Mouse (Mus musculus): ENCODE results near the gene Clasp1. TPM values are rescaled to one million over a fixed set of nuclear protein-coding genes. Genes with fewer than 3 reads are reported as not detected.
A peak's percentile ranks its signal among the peaks of the same experiment; 100 is the strongest.

The Clasp1 gene
- total RNA-seq, 2 experiments from 2014 or later = 45.4 to 55.8 TPM

DNA sequence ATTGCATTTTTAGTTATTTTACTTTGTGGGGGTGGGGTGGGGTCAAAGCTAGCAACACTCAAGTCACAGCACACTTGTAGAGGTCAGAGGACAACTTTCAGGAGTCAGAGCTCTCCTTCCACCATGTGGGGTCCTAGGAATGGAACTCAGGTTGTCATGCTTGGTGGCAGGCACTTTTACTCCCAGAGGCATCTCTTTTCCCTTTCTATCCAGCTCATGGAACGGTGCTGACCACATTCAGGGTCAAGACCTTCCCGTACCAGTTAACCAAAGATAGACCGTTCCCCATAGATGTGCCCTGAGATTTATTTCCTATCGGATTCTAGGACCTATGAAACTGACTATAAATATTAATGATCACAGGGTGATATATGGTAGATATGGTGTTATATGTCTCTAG lies 13.1 kb downstream of the Clasp1 start:
- ATAC-seq (replicated peaks; ENCODE audit: low FRiP score, poor library complexity, severe bottlenecking) = no peak

DNA sequence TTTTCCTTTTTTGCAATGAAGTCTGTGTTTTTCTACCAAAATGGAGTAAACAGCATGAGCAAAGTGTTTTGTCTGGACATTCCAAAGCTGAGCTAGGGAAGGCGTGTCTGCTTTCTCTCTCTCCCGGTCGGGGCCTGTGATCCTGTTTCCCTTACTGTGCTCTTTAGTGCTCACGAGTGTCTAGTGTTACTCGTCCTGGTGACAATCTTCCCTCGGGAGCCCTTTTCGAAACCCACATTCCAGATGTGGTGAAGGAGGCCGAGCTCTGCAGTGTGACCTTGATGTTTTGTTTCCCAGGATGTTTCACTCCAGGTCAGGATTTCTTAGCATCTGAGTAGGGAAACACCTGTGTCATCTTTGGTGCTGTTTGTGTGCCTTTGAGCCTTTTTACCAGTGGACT lies 13.7 kb downstream of the Clasp1 start:
- no peak for ATAC-seq (replicated peaks; ENCODE audit: low FRiP score, poor library complexity, severe bottlenecking)

DNA sequence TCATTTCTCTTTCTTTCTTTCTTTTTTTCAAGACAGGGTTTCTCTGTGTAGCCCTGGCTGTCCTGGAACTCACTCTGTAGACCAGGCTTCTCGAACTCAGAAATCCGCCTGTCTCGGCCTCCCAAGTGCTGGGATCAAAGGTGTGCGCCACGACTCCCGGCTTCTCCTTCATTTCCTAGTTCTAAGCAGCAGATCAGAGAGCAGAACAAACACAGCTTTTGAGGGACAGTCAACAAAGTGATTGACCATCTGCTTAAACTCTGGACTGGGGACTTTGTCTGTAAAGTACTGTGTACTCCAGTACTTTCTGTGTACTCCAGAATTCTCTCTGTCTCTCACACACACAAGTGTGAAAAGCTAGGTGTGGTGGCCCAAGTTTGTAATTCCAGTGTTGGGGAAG lies 14.1 kb downstream of the Clasp1 start:
- no peak for ATAC-seq (replicated peaks; ENCODE audit: low FRiP score, poor library complexity, severe bottlenecking)

DNA sequence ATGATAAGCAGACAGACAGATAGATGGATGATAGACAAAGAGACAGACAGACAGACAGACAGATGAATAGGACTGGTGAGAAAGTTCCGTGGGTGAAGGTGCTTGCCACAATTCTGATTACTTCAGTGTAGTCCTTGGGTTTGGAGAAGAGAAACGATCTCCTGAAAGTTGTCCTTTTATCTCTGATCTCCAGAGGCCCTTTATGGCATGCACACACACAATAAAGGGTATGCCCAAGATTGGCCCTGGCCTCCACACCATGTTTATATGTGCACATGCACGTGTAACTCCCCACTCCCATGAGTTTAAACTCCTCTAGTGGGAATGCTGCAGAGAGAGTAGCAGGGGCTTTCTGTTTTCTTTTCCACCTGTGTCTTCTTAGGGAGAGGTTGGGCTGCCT lies 14.6 kb downstream of the Clasp1 start:
- ATAC-seq (replicated peaks; ENCODE audit: low FRiP score, poor library complexity, severe bottlenecking) = no peak

DNA sequence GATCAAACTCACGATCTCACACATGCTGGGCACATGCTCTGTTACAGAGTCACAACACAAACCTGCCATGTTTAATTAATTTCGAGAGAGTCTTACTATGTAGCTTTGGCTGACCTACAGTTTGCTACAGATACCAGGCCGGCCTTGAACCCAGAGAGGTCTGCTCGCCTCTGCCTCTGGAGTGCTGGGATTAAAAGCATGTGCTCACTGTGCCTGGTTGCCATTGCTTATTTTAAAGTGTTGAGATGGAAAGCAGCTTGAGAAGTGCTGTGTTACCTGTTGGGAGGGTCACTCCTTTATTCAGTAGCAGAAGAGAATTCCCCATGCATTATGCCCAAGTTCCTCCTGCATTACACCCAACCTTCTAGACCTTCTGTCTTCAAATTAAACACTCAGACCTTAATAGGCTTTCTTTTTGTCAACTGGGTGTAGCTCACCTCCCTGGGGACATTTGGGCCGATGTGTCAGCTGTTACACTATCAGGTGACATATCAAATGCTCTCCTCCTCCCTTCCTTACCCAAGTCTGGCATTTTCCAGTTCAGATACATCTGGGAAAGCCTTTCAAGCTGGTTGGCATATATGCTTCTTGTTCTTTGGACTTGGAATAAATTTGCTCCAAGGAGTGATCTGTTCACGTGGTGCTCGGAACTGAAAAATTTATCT lies 18.9 kb downstream of the Clasp1 start:
- ATAC-seq (replicated peaks; ENCODE audit: low FRiP score, poor library complexity, severe bottlenecking) = no peak

DNA sequence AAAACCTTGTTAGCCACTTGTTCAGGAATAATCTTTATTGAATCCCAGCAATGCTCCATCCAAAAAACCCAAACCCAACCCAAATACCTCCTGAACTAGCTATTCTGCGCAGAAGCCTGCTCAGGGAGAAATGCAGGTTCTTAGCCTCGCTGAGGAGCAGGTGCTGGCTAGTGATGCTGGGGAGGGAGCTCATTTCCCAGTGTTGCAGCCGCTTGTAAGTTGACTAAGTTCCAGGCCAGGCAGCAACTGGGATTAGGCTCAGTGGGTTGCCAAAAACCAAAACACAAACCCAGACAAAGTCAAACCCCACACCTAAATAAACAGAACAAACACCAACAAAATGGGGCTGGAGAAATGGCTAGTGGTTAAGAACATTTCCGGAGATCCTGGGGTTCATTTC lies 20.4 kb downstream of the Clasp1 start:
- no peak for ATAC-seq (replicated peaks; ENCODE audit: low FRiP score, poor library complexity, severe bottlenecking)

DNA sequence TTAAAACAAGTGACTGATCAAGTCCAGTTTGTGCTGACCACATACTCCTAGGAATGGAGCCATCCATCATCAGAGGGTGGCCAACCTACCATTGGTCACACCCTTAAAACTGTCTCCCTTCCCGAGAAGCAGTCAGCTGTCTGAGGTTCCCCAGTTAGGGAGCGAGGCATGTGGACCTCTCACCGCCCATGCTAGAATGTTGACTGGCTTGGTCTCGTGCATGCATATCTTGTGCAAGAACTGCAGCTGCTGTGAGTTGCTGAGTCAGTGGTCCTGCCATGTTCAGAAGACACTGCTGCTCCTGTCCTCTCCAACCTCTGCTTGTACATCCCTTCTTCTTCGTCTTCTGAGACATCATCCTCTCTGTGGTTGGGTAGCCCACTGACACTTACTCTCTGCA lies 22.0 kb downstream of the Clasp1 start:
- ATAC-seq (replicated peaks; ENCODE audit: low FRiP score, poor library complexity, severe bottlenecking) = no peak

DNA sequence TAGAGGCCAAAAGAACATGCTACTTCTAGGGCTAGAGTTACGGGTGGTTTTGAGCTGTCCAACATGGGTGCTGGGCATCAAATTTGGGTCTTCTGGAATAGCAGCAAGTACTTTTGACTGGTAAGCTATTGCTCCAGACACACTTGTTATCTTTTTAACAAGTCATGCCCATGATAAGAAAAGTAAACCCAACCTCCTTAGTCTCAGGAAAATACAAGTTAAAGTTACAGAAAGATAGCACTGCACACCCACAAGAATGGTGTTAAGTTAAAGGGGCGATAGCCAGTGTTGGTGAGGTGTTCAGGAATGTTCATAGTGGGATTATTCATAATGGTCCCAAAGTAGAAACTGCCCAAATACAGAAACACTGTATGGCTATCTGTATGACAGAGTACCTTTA lies 24.3 kb downstream of the Clasp1 start:
- ATAC-seq (replicated peaks; ENCODE audit: low FRiP score, poor library complexity, severe bottlenecking) = peak; percentile 16; the same call in 1 of the 2 replicates

DNA sequence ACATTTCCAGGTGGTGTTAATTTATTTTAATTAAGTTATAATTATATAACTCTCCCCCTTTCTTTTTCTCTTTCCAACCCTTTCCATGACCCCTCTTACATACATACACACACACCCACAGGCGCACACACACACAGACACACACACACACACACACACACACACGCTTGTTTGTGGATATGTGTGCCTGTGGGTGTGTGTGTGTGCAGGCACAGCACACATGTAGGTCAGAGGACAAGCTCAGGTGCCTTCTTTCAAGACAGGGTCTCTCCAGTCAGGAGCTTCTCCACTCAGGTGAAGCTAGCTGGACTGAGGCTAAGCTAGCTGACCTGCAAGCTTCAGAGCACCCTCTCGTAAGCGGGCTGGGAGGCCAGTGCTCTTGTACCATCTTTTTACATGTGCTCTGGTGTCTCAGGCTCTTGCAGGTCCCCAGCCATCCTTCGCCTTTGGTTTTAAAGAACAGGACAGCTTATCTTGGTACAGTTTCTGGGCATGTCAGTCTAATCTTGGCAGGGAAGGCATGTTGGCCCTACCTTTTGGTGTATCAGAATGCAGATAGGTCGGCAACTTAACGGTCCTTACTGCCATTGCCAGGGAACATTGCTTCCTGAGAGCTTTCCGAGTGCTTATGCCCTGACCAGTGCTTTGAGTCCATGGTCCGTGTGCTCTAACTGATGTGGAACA lies 28.3 kb downstream of the Clasp1 start:
- ATAC-seq (replicated peaks; ENCODE audit: low FRiP score, poor library complexity, severe bottlenecking) = peak; percentile 74

DNA sequence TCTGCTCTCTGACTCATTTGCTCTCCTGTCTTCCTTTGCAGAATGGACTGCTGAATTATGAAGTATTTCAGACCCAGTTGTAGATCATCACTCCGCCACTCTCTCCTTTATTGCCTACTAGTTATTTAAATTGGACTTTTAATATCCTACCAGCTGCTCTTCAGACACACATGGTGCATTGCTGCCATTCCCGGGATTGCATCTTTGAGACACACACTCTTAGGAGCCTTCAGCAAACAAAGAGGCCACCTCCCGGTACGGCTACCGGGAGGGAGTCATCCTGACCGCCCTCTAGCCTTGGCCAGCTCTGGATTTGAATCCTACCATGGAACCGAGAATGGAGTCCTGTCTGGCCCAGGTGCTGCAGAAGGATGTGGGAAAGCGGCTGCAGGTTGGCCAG lies 30.5 kb downstream of the Clasp1 start:
- ATAC-seq (replicated peaks; ENCODE audit: low FRiP score, poor library complexity, severe bottlenecking) = no peak

DNA sequence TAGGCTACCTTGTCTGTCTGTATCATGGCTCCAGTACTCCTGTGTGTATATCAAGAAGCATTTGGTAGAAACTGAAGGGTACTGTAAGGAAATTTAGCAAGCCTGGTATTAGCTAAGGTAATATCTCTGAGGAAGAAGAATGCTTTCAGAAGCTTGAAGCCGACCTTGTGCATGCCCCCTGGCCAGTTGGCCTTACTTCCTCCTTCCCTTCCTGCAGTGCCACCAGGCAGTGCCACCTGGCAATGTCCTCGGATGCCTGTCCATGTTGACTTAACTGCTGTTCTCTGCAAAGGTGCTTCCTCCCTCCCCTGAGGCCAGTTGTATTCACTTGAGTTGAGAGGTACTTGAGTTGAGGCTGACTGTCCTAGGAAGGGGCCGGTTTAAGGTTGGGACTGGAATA lies 32.3 kb downstream of the Clasp1 start:
- ATAC-seq (replicated peaks; ENCODE audit: low FRiP score, poor library complexity, severe bottlenecking) = no peak

DNA sequence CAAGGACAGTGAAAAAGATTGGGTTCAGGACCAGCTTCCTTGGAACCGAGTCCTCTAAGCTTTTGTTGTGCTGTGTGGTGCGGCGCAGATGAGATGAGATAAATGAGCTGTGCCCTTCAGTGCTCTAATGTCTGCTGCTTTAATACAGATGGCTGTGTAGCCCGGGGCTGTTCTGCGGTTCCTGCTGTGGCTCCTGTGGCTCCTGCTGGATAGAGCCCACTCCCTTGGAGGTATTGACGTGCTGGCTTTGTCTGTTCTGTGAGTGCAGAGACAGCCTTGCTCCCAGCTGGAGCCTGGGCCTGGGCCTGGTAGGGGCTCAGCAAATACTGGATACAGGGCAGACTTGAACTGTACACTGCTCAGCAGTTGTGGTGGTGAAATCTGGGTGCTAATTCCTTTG lies 34.0 kb downstream of the Clasp1 start:
- ATAC-seq (replicated peaks; ENCODE audit: low FRiP score, poor library complexity, severe bottlenecking) = no peak

DNA sequence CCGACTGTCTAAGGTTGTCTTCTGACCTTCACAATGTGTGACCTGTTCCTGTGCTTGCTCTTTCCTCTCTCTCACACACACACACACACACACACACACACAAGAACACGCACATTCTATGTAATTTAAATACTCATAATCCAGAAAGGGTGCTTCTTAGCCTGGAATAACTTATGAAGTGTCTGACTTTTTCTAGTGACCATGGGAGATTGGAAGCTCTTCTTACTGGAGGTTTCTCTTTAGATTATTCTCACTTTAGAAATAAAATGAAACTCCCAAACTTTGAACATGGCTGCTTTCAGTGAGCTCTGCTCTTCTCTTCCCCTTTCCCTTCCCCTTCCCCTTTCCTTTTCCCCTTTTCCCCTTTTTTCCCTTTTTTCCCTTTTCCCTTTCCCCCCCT lies 37.1 kb downstream of the Clasp1 start:
- no peak for ATAC-seq (replicated peaks; ENCODE audit: low FRiP score, poor library complexity, severe bottlenecking)

DNA sequence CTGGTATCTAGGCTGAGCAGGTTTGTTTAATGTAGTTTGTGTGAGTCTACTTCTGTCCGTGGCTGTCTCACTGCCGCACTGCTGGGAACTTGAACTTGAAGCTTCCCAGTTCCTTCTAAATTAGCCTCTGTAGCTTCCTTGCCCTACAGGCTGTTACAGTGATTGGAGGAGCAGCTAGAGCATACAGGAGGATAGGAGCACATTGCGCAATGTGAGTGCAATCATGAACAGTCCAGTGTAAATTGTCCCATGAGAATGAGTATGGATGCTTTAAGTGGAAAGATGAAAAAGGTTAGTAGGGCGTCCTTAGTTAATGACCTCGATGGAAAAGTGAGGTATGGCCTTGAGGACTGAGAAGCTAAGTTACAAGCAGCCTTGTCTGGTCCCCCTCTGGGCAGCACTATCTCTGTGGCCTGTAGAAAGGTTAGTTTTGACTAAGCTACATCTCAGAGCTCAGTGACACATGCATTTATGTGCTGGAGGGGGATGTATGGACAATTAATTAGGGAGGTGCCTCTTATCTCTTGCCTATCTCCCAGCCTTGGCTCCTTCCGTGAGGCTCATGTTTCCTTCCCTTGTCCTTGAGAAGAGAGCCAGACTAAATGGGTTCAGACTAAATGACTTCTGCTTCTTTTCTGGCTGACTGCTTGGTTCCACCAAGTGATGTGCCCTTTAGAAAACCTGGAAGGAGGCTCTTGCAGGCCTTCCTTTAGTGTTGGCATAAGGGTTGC lies 39.7 kb downstream of the Clasp1 start:
- ATAC-seq (replicated peaks; ENCODE audit: low FRiP score, poor library complexity, severe bottlenecking) = no peak

DNA sequence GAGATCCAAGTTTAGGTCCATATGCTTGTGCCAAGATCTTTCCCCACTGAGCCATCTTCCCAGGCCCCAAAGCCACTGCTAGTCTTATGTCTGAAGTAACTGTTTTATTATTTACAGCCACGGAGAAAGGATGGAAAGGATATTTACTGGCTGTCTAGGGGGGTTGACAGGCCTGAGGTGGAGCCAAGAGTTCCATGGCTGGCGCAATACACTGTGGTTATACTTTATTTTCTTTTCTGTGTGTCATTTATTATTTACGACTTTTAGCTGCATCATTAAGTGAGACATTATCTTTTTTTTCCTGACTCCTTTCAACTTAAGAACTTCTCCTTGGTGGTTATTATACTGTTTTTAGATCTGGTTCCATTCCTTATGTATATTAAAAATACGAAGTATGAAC lies 42.7 kb downstream of the Clasp1 start:
- ATAC-seq (replicated peaks; ENCODE audit: low FRiP score, poor library complexity, severe bottlenecking) = no peak

DNA sequence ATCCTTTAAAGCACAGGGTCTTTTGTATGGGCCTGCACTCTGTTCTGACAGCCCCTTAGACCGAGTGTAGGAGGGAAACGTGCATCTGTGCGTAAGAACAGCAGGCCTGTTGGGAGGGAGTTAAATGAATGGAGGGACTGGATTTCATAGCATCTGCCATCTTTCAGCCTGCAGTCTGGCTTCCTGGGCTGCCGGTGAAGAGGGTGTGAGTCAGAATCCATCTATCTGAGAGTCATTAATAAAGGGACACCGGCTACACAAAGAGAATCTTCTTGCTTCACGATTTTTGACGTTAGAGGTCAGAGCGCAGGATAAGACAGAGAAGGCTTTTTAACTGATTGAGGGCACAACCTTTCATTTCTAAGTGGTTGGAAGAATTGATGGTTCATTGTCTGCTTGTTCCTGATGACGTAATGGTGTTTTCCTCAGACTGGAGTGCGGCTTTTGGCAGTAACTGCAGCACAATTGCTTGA lies 46.2 kb downstream of the Clasp1 start:
- no peak for ATAC-seq (replicated peaks; ENCODE audit: low FRiP score, poor library complexity, severe bottlenecking)

DNA sequence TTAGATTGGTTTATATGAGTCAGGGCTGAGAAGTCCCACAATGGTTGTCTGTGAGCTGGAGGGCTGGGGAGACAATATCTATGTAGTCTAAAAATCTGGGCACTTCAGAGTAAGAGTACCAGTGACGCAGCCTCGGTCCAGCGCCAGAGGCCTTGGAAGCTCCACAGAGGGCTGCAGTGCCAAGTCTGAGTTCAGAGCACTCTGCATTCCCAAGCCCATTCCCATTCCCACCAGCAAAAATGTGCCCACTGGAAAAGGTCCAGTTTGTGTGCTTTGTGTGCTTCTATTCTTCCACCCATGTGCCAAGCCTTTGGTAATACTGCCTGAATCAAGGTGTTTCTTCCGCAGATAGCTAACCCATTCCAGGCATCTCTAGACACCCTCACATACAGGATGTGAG lies 49.0 kb downstream of the Clasp1 start:
- no peak for ATAC-seq (replicated peaks; ENCODE audit: low FRiP score, poor library complexity, severe bottlenecking)

DNA sequence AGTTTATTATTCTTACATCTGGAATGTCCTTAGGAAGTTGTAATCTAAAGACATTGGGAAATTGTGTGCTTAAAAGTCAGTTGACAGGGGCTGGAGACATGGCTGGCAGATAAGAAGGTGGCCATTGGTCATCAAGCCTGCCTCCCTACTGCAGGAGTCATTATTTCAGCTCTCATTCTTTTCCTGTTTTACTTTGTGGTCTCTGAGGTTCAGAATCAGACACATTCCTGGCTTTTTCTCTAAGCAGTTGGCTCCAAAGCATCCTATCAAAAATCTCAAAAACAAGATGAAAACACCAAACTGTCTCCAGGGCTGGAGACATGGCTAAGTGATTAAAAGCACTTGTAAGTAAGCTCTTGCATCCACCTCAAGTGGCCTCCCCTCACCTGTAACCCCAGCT lies 49.5 kb downstream of the Clasp1 start:
- no peak for ATAC-seq (replicated peaks; ENCODE audit: low FRiP score, poor library complexity, severe bottlenecking)

DNA sequence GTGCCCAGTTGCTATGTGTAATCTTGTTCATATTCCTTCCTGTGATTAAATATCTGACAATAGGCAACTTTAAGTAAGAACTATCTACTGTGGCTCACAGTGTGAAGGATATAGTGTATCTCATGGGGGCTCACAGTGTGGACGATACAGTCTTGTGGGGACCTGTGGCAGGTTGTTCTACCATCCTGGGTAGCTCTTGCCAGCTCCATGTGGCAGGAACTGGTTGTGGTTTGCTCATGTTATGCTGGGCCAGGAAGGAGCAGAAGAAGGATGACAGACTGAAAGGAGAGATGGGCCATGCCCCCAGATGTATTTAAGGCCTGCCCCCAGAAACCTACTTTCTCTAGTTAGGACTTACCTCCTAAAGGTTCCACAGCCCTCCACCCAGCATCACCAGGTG lies 51.7 kb downstream of the Clasp1 start:
- no peak for ATAC-seq (replicated peaks; ENCODE audit: low FRiP score, poor library complexity, severe bottlenecking)

DNA sequence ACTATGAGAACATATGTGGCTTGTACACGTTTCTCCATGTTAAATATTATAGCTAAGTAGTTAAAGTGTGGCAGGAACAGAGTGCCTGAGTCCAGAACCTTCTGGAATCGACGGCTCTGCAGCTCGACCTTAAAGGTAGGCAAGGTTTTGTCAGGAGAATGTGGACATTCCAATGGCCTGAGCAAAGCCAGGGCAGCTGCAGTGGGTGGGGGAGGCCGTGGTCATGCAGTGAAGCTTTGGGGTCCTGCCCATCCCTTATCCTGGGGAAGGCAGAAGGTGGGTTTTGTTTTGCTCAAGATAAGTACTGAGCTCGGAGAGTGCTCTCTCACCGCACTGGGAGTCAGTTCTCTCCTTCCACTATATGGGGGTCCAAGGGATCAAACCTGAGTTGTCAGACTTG lies 55.6 kb downstream of the Clasp1 start:
- no peak for ATAC-seq (replicated peaks; ENCODE audit: low FRiP score, poor library complexity, severe bottlenecking)

DNA sequence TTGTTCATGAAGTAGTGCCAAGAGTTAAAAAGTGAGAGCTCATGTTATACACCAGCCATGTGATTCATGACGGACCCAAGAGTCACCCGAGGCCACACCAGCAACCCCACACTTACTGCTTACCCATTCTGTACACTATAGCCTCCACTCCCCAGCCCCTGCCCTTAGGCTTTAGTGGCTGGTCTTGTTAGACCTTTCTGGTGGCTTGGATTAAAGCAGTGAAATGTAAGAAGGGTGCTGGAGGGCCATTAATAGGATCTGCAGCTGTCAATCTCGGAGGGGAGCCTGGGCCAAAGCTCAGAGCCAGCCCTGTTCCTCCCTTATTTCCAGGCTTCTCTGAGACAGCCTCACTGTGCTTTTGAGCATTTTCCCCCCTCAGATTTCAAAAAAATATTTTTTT lies 56.1 kb downstream of the Clasp1 start:
- ATAC-seq (replicated peaks; ENCODE audit: low FRiP score, poor library complexity, severe bottlenecking) = no peak
